Mouse (Mus musculus) lung, embryonic 15.5 days (tissue): ENCODE measurements around the gene Camk1d. TPM values are rescaled to one million over a fixed set of nuclear protein-coding genes. Genes with fewer than 3 reads are reported as not detected.

Experiments used
- ATAC-seq: fragments of 200-750 bp; cut with Nextera tagmentation; 2 replicates; pipeline ENCODE4 v1.8.0; 2017; ENCODE audit warnings: moderate number of reproducible peaks, borderline replicate concordance; ENCODE audit not compliant: low FRiP score, low TSS enrichment; ENCODE audit errors: extremely low read depth
- H3K27ac ChIP-seq: fragments of 300-500 bp; sonication (generic); 2 replicates; pipeline ENCODE4 v1.5.1; 2015; ENCODE audit warnings: moderate library complexity, mild to moderate bottlenecking, inconsistent platforms
- H3K27me3 ChIP-seq: fragments of 300-500 bp; sonication (generic); 2 replicates; pipeline ENCODE4 v1.6.1; 2015; ENCODE audit warnings: inconsistent platforms
- H3K36me3 ChIP-seq: fragments of 300-500 bp; sonication (generic); 2 replicates; pipeline ENCODE4 v1.6.1; 2015; ENCODE audit warnings: inconsistent platforms
- H3K4me1 ChIP-seq: fragments of 300-500 bp; sonication (generic); 2 replicates; pipeline ENCODE4 v1.6.1; 2015; ENCODE audit warnings: inconsistent platforms
- H3K4me2 ChIP-seq: fragments of 300-500 bp; sonication (generic); 2 replicates; pipeline ENCODE4 v1.6.1; 2015; ENCODE audit warnings: inconsistent platforms, mild to moderate bottlenecking, moderate library complexity
- H3K4me3 ChIP-seq: fragments of 300-500 bp; sonication (generic); 2 replicates; pipeline ENCODE4 v1.5.1; 2015; ENCODE audit warnings: mild to moderate bottlenecking, inconsistent platforms
- H3K9ac ChIP-seq: fragments of 300-500 bp; sonication (generic); 2 replicates; pipeline ENCODE4 v1.6.1; 2015; ENCODE audit warnings: inconsistent platforms
- H3K9me3 ChIP-seq: fragments of 300-500 bp; sonication (generic); 2 replicates; pipeline ENCODE4 v1.6.1; 2016; ENCODE audit warnings: inconsistent platforms
- WGBS: fragments of 180-500 bp; shearing (Covaris S2); methylation state at CpG from one replicate; pipeline ENCODE4 v1.1.7; 2015; 5-methylcytosine and 5-hydroxymethylcytosine counted together
- polyA plus RNA-seq: library from polyadenylated mRNA; unstranded; fragments of >200 nt; fragmentation: Nextera tagmentation; extraction: Ambion mirVana; gene quantifications from 2 replicates; pipeline ENCODE4 v1.2.1, GENCODE M21; 2015

Gene Camk1d
- polyA plus RNA-seq, 1 experiment from 2014 or later = 2.5 TPM

GRCm38 (mm10) chr2:5676786-5677185, 37.5 kb downstream of the Camk1d start:
- no peak overlapping the region for H3K4me2 ChIP-seq
- H3K4me3 ChIP-seq = no peak overlapping the region
- no peak overlapping the region for H3K27ac ChIP-seq
- H3K9me3 ChIP-seq = no peaks in the 10 kb centered on the region
- H3K27me3 ChIP-seq = peaks cover 21% of the 10 kb centered on the region
- ATAC-seq = no peak
- no peak overlapping the region for H3K9ac ChIP-seq
- no peaks in the 10 kb centered on the region for H3K4me1 ChIP-seq
- 50% methylated on average over 8 of the region's 8 CpGs for WGBS
- H3K36me3 ChIP-seq = no peaks in the 10 kb centered on the region

- H3K4me1 ChIP-seq = no peaks in the 10 kb centered on the region
- no peaks in the 10 kb centered on the region for H3K36me3 ChIP-seq
- ATAC-seq = no peak
- 58% methylated on average over 9 of the region's 9 CpGs for WGBS
- no peaks in the 10 kb centered on the region for H3K9me3 ChIP-seq
- peaks cover 22% of the 10 kb centered on the region for H3K27me3 ChIP-seq
- no peak overlapping the region for H3K4me2 ChIP-seq
- no peak overlapping the region for H3K9ac ChIP-seq
- no peak overlapping the region for H3K4me3 ChIP-seq
- no peak overlapping the region for H3K27ac ChIP-seq
Observed at GRCm38 (mm10) chr2:5676143-5676483, 38.2 kb downstream of the Camk1d start.

GRCm38 (mm10) chr2:5675431-5676142, 38.7 kb downstream of the Camk1d start:
- Histone ChIP-seq H3K36me3 (no peaks in the 10 kb centered on the region), H3K27me3 (peaks cover 22% of the 10 kb centered on the region), H3K9ac (no peak overlapping the region), H3K4me2 (no peak overlapping the region), H3K4me1 (no peaks in the 10 kb centered on the region), H3K9me3 (no peaks in the 10 kb centered on the region), H3K27ac (no peak overlapping the region), H3K4me3 (no peak overlapping the region)
- ATAC-seq = no peak
- 73% methylated on average over 12 of the region's 12 CpGs for WGBS

DNA sequence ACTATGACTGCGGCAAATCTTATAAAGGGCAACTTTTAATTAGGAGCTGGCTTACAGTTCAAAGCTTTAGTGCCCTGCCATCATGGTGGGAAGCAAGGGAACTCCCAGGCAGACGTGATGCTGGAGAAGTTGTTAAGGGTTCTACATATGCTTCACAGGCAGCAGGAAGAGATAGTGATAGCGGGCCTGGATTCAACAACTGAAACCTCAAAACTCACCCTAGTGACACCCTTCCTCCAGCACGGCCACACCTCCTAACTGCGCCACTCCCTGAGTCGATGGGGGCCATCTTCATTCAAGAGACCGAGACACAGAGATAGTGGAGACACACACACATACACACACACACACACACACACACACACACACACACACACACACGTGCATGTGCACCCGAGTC, 39.8 kb downstream of the Camk1d start:
- H3K27ac ChIP-seq = no peak overlapping the region
- H3K4me3 ChIP-seq = no peak overlapping the region
- H3K9ac ChIP-seq = no peak overlapping the region
- WGBS = 85% methylated on average over 9 of the region's 9 CpGs
- no peak for ATAC-seq
- H3K9me3 ChIP-seq = no peaks in the 10 kb centered on the region
- no peaks in the 10 kb centered on the region for H3K36me3 ChIP-seq
- peaks cover 4% of the 10 kb centered on the region; the same call in 1 of the 2 replicates for H3K4me1 ChIP-seq
- no peak overlapping the region for H3K4me2 ChIP-seq
- H3K27me3 ChIP-seq = peaks cover 22% of the 10 kb centered on the region

DNA sequence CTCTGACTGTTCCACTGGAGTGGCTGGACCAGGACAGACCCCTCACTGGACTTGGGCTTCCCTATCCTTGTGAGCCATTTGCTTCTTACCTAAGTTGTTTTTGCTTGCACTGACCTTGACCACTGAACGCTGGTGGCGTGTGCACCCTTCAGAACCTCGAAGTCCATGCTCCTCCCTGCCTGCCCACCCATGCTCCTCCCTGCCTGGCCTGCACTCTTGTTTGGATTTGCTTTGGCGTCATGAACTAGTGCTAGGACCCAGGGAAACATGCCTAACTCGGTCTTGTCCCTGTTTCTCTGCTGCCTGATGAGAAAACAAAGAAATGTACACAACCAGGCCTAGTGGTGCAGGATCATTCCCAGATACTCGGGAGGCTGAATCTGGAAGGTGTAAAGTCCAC, 40.5 kb downstream of the Camk1d start:
- Histone ChIP-seq H3K4me2 (no peak overlapping the region), H3K27ac (no peak overlapping the region), H3K4me1 (peaks cover 4% of the 10 kb centered on the region; the same call in 1 of the 2 replicates), H3K27me3 (peaks cover 22% of the 10 kb centered on the region), H3K36me3 (no peaks in the 10 kb centered on the region), H3K9ac (no peak overlapping the region), H3K4me3 (no peak overlapping the region), H3K9me3 (no peaks in the 10 kb centered on the region)
- 67% methylated on average over 6 of the region's 6 CpGs for WGBS
- no peak for ATAC-seq

DNA sequence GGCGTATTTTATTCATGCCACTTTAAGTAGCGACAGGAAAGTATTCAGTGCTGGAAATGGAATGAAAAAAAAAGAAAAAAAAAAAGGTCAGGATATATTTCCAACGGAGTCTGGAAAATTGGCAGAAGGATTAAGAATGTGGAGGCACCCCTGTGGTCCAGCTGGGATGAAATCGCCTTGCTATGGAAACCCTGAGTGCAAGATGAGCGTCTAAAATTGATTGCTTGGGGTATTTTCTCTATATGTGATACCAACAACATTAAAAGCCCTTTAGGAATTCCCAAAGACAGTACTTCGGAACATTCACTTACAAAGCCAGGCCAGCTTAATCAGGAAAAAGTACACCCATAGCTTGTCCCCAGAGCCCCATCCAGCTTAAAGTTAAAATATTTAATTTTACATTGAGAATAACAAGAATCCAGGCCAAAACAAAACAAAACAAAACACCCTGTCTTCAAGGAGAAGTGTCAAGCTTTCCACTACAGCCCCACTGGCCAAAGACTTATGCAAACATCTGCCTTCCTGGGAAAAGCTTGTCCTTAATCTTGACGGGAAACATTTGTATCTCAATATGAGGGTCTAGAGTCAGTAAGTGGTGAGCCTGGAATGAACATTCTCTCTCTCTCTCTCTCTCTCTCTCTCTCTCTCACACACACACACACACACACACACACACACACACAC, 41.3 kb downstream of the Camk1d start:
- Histone ChIP-seq H3K9ac (no peak overlapping the region), H3K4me3 (no peak overlapping the region), H3K4me2 (no peak overlapping the region), H3K36me3 (no peaks in the 10 kb centered on the region), H3K4me1 (peaks cover 4% of the 10 kb centered on the region; the same call in 1 of the 2 replicates), H3K9me3 (no peaks in the 10 kb centered on the region), H3K27me3 (peaks cover 22% of the 10 kb centered on the region), H3K27ac (no peak overlapping the region)
- WGBS = 47% methylated on average over 7 of the region's 7 CpGs
- no peak for ATAC-seq

DNA sequence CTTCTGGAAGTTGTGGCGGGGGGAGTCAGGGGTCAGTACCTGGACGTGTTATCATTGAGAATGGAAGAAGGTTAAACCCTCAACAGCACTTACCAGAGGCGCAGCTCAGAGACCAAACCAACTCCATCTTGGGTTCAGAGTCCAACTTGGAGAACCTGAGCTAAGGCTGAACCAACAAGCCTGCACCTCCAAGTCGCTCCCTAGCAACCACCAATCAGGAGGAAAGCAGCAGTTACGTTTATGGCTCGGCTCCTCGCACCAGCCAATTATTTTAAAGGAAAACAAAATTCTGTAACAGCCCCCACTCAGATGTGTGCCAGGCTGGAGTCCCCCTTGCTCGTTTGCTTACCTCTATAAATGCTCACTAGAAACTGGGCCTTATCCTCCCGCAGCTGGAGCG, 44.2 kb downstream of the Camk1d start:
- no peak for ATAC-seq
- no peak overlapping the region for H3K27ac ChIP-seq
- no peak overlapping the region for H3K4me3 ChIP-seq
- peaks cover 15% of the 10 kb centered on the region for H3K27me3 ChIP-seq
- H3K36me3 ChIP-seq = no peaks in the 10 kb centered on the region
- H3K4me2 ChIP-seq = no peak overlapping the region
- H3K4me1 ChIP-seq = peaks cover 4% of the 10 kb centered on the region; the same call in 1 of the 2 replicates
- H3K9ac ChIP-seq = no peak overlapping the region
- H3K9me3 ChIP-seq = no peaks in the 10 kb centered on the region
- 84% methylated on average over 10 of the region's 10 CpGs for WGBS

DNA sequence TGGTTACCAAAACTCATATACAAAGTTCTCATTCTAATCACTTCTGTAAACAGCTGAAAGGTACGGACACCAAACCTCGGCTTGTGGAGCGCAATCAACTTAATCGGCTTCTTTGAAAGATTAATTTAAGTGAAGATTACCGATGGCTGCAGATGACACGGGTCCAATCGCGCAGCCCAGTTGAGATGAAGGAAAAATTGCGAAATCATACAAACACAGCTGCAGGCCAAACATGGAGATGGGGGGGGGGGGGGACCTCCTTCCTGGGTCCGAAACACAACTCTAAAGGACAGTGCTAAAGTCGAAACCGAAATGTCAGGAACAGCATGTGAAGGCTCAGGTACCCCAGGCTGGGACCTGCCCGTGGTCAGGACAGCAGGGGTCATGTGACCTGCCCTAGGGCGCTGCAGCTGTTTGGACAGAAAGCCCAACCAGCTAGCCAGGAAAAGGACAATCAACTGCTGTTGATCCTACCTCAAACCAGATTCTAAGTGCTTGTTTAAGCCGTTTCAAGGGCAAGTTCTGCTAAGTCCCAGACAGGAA, 44.7 kb downstream of the Camk1d start:
- 56% methylated on average over 15 of the region's 15 CpGs for WGBS
- Histone ChIP-seq H3K27me3 (peaks cover 15% of the 10 kb centered on the region), H3K9me3 (no peaks in the 10 kb centered on the region), H3K4me3 (no peak overlapping the region), H3K4me2 (0 out of 2 replicates have a peak overlapping the region, but pooled peaks have one; percentile 1), H3K27ac (no peak overlapping the region), H3K4me1 (peaks cover 4% of the 10 kb centered on the region; the same call in 1 of the 2 replicates), H3K36me3 (no peaks in the 10 kb centered on the region), H3K9ac (no peak overlapping the region)
- ATAC-seq = peak; percentile 40; the same call in 1 of the 2 replicates

DNA sequence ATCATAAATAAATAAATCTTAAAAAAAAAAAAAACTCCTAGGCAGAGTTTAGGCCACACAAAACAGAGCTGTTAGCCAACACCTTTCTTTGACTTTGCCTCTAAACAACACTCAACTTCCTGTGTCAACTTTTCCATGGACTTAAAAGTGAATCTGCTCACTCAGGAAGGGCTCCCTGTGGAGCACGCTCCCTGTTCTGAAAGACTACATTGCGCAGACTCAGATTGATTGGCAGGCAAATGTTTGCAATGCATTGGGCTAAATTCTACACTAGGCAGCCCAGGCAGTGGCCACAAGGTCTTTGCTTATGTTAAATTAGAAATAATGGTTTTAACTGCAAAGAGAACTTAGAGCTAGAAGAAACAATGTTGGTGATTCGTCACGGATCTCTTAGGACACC, 45.4 kb downstream of the Camk1d start:
- Histone ChIP-seq H3K27ac (no peak overlapping the region), H3K9me3 (no peaks in the 10 kb centered on the region), H3K36me3 (no peaks in the 10 kb centered on the region), H3K9ac (no peak overlapping the region), H3K4me2 (no peak overlapping the region), H3K27me3 (peaks cover 19% of the 10 kb centered on the region), H3K4me1 (peaks cover 4% of the 10 kb centered on the region; the same call in 1 of the 2 replicates), H3K4me3 (no peak overlapping the region)
- 69% methylated on average over 4 of the region's 4 CpGs for WGBS
- 0 out of 2 replicates have a peak, but pooled peaks have one; percentile 10 for ATAC-seq

- H3K27ac ChIP-seq = no peak overlapping the region
- no peak overlapping the region for H3K4me3 ChIP-seq
- ATAC-seq = no peak
- no peak overlapping the region for H3K9ac ChIP-seq
- WGBS = 85% methylated on average over 9 of the region's 9 CpGs
- H3K4me1 ChIP-seq = no peaks in the 10 kb centered on the region
- H3K9me3 ChIP-seq = no peaks in the 10 kb centered on the region
- H3K36me3 ChIP-seq = no peaks in the 10 kb centered on the region
- H3K27me3 ChIP-seq = peaks cover 58% of the 10 kb centered on the region
- no peak overlapping the region for H3K4me2 ChIP-seq
Observed at GRCm38 (mm10) chr2:5663499-5663898, 50.8 kb downstream of the Camk1d start.

DNA sequence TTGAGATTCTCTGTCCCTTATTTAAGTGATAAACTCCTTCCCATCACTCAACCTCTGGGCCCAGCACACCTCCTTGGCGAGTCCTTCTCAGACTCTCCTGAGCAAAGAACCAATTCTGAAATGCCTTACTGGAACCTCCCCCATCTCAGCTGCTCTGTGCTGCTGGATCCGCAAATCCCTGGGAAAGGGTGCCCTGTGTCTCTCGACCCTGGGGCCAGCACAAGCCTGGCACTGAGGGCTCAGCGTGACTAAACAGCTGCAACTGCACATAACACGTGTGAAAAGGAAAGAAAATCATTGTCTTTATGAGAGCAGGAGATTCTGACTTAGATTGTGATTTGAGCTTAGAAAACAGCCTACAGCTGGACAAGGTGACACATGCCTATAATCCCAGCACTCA, 52.4 kb downstream of the Camk1d start:
- Histone ChIP-seq H3K27me3 (peaks cover 52% of the 10 kb centered on the region), H3K9ac (no peak overlapping the region), H3K4me3 (no peak overlapping the region), H3K27ac (no peak overlapping the region), H3K4me2 (no peak overlapping the region), H3K9me3 (no peaks in the 10 kb centered on the region), H3K36me3 (no peaks in the 10 kb centered on the region), H3K4me1 (no peaks in the 10 kb centered on the region)
- 50% methylated on average over 5 of the region's 5 CpGs for WGBS
- ATAC-seq = no peak

- ATAC-seq = 0 out of 2 replicates have a peak, but pooled peaks have one; percentile 35
- H3K4me2 ChIP-seq = no peak overlapping the region
- 30% methylated on average over 3 of the region's 3 CpGs for WGBS
Observed at GRCm38 (mm10) chr2:5658000-5658399, 56.3 kb downstream of the Camk1d start.

More at GRCm38 (mm10) chr2:5658000-5658399, 56.3 kb downstream of the Camk1d start:
- H3K27ac ChIP-seq = no peak overlapping the region
- H3K4me3 ChIP-seq = no peak overlapping the region
- H3K9ac ChIP-seq = no peak overlapping the region
- peaks cover 71% of the 10 kb centered on the region for H3K27me3 ChIP-seq
- H3K9me3 ChIP-seq = no peaks in the 10 kb centered on the region
- no peaks in the 10 kb centered on the region for H3K36me3 ChIP-seq
- no peaks in the 10 kb centered on the region for H3K4me1 ChIP-seq
